Mouse (Mus musculus) adrenal gland, adult 8-10 months (tissue): ENCODE measurements at regions not wholly inside any gene's neighbourhood (a gene's known extent, or its start where the extent isn't known, plus 50 kb on each side); places are given as distances from the start of the nearest gene placed in this dataset.

Source experiments
- DNase-seq: peaks from one replicate; pipeline ENCODE4 v3.0.0; 2022

DNA sequence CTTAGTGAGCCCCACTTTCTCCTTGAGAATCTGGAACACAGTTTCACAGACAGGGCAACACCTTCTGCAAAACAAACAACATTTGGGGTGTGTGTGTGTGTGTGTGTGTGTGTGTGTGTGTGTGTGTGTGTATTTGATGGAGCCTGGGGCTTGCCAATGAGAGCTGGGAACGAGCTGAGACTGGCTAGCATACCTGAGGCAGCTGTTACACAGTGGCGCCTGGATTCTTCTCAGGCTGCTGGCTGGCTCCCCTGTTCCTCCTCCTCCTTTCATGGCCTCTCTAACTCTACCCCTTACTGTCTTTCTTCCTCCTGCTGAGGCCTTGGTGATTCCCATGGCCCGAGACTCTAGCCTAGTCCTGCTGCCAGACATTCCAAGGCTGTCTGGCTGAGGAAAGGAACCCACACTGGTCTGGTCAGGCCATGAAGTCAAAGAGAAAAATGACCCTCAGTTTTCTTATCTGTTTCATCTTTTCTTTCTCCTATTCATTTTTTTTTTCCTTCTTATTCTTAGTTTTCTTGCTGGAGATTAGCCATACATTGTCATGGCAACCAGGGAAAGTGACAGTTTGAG is 79.6 kb upstream of the Sem1 start:
- no peak for DNase-seq

DNA sequence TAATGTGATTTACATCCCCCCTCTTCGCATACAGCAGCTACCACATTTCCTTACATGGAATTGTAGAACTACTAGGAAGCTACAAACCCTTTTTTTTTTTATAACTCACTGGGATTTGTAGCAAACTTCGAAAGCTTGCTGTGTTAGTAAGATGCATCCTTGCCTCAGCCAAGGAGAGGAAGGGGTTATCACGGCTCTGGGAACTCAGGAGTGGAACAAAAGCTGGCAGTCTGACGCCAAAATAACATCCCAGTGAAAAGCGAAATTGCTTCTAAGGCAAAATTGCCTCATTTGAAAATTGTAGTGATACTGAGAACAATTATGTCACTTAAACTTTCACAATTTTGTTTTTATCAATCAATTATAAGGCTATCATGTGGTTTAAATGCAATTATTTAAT is 81.6 kb upstream of the Sem1 start:
- DNase-seq, result no peak

DNA sequence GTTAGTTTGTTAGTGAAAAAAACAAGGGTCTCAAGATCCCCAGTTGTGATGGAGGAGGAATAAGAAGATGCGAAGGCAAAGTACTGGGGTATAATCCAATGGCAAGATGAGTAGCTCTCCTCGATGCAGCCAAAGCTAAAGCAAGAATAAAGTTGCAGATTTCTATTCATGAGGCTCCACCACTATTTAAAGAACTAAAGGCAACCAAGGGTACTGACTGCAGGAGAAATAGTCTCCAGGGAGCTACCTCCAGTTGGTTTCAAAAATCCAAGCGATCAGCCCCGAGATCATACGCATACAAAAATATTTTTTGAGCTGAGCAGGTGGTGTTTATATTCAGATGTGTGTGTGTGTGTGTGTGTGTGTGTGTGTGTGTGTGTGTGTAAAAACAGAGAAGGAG is 88.3 kb upstream of the Sem1 start:
- DNase-seq, result no peak

DNA sequence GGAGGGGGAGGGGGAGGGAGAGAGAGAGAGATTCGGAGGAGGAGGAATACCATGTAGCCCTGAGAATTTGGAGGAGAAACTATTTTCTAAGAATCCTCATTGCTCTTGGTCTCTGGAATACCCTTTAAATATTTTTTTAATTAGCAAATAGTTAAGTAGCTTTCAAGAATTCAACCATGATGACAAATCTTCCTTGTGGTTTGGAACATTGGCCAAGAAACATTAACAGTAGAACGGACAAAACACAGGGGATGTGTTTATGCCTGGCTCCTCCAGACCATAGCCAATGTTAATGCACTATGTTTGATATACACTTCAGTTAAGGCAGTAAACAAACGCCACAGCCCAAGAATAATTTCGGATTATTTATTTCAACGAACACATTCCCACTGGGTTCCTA is 110.8 kb upstream of the Sem1 start:
- no peak for DNase-seq

DNA sequence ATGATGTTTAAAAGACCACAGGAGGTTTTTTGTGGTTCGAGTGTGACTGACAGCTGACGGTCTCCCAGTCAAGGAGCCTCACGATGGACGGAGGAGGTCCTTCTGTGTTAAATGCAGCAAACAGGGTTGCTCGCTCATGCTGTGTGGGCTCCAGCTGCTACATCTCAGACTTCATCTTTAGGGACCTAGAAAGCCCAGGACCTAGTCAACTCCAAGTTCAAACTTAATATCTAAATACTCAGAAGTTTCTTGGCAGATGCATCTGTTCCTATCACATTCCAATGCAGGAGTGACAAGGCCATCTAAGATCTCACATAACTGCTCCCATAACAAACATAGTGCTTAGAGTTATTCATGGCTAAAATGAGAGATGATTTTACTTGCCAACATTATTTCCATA is 111.7 kb upstream of the Sem1 start:
- DNase-seq, result no peak

DNA sequence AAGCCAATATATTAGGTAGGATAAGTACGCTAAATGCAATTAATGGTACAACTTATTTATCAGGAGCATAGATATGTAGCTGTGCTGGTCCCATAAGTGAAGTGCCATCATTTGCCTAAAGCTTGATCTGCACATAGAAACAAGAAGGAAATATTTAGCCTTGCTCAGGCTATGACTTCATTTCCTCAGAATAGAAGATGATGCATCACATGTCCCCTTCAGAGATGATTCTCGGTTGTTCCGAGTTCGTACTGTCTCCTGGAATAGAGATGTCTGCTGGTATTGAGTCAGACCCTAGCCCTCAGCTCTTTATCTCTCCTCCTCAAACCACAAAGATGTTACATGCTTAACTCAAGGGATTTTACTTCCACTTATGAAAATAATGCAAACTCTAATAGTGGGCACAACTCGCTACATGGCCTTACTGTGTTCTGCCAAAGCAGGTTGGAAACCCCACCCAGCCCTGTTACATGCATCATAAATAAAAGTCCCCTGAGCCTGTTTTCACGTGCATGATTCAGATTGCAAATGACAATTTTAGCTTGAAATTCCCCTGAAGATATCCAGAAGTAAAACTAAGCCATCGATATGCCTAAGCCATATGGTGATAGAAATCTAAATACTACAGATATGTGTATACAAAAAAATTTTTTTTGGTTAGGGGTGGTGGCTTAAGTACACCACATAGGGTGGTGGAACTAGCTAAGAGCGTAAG is 113.8 kb upstream of the Sem1 start:
- no peak for DNase-seq

DNA sequence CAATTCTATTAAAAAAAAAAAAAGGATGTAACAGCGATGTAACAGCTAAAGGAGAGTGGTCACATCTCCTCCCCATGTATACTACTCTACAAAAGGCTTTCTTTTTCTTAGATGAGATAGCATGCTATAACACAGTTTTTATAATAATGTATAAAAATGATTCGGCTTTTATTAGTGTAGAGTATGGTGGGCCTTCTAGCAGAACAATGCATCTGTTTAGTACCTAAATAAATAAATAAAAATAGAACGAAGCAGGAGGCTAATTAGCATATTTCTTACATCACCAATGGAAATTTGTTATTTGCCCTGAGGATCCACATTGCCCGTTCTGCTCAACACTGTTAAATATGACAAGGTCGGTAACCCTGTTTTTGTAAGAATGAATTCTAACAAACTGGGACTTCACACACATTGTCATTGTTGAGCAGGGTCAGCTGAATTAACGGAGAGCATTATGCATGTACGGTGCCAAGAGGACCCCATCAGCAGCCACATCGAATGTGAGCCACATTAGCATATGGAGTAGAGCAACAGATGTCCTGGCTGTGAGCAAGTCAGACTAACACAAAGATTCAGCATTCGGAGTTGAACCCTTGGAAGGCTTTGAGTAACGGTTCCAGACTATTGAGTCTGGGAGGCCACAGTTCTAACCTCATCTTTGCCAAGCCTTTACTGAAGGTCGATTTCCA is 117.4 kb upstream of the Sem1 start:
- no peak for DNase-seq

DNA sequence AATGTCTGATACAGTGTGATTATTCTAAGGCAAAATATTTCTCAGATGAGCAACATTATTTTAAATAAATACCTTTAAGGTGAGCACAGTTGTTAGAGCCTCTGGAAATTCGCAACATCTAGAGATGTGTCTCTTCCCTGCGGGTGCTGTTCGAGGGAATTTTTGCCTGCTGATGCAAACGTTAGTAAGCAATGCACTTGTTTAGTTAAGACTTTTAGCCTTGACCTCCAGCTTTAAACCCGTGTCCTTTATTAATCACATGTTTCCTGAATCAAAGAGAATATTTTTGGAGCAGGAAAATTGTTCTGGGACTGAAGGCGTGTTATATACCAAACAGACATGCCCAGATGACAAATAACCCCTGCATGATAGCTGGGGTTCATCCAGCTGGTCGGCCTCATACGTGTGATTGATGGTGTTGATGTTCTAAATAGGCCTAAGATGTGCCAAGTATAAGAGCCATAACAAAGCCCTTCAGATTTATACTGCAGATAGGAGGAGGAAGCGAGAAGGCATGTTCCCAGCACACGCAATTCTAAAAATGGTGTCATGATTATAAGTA is 119.0 kb upstream of the Sem1 start:
- peak; percentile 22 for DNase-seq

DNA sequence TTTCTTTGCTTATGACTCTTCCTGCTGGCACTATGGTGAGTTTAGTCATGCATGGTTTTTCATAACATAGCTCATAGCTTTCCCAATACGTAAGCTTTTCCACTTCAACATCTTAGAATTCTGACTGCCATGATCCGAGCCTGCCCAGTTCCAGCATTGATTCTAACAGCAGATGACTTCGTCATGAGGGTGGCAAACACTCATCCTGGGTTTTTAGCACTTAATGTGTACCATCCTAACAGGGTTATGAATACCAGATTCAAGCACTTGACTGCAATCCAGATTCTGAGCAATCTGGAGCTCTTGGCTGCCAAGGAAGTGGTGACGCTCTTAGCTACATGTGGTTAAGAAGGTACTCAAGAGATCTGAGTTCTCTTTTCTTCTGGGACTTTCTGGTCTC is 128.3 kb upstream of the Sem1 start:
- no peak for DNase-seq

DNA sequence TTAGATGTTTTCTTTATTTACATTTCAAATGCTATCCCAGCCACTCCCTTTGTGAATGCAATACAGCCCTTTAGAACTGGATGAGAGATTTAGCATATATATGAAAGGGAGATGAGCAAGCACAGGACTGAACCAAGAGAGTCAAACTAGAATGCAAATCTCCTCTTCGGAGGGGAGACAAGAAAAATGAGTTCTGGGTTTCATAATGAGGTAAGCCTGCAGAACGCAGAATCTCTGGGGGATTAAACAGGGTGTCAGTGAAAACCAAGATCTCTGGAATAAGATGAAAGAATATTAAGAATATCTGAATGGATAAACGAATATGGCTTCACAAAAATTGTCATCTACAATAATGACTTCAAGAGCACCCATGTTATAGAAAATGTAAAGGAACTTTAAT is 130.6 kb upstream of the Sem1 start:
- no peak for DNase-seq

DNA sequence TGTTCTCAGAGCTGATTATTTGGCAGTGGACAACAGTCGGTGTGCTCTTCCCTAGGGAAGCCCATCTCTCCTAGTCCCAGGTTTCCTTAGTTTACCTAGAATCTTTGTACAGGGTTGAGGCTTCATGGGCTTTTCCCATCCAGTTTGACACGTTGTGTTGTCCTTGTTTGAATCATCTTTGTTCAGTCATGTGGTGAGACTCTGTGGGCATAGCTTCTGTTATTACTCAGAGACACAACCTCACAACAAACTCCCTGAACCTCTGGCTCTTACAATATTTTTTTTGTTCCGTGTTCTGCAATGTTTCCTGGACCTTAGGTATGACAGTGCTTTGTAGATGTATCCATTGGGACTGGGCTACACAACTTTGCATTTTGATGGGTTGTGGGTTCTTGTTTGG is 132.9 kb upstream of the Dlx6 start:
- no peak for DNase-seq

DNA sequence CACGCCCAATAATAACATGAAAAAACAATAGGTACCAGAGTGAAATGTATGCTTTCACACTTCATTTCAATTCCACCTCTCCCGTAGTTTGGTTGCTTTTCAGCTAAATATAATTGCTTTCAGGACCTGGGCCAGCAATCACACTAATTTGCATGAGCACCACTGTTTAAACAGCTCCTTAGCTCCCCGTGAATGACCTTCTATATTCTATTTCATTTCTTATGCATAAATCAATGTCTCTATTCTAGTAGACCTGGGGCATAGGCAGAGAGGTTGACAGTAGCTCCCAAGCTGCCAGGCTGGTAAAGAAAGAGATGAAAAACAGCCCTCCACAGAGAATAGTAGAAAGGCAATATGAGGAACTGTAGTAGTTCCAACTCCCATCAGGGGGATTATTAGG is 117.7 kb upstream of the Dlx6 start:
- DNase-seq, result no peak

DNA sequence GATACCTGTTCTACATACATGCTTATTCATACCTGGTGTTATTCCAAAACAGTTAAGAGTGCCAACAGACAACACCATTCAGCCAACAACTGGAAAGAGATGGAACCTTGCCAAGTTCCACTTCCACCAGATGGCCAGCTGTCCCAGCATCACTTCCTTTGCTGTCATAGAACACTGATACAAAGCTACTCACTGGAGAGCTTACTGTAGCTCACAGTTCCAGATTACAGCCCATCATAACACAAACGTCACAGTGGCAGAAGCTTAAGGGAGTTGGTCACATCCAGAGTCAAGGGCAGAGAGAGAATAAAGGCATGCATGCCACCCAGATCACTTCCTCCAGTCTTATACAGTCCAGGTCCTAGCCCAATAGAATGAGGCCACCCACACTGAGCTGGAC is 84.0 kb upstream of the Dlx6 start:
- DNase-seq, result no peak

DNA sequence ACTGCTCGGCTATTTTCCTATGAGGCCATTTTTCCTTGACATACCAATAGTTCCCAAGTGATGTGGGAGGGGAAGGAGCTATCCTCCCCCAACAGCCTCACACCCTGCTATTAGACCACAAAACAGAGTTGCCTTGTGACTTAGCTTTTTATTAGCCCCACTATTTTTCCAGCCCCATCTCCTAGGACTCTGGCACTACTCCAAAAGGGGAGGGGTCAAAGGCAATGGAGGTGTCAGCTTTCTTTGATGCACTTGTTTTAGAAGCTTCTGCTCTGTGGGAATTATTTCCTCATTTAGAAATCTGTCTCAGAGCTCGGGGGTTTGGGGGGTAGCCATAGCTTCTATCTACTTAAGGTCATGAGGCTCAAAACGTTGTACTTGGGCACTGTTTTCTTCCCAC is 81.6 kb upstream of the Dlx6 start:
- no peak for DNase-seq

DNA sequence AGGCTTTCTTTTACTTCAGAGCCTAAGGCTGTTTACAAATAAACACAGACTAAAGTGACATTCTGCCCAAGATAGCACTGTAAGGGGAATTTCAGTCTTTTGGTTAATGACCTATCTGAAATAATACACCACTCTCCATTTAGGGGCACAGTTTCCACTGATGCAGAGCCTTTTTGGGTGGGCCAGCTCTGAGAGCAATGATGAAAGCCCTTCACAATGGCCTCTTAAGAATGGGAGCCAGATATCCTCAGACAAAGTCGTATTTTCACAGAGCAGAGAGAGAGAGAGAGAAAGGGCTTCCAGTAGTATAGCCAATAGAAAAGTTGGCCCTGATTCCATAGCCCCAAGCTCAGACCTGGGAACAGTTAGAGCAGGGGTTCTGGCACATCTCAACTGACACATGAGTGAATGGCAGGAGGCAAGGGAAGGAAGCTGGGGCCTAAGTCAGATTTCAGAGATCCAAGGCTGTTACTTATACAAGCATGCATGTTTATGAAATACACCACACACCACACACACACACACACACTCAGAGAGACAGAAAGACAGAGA is 77.1 kb upstream of the Dlx6 start:
- DNase-seq, result no peak

DNA sequence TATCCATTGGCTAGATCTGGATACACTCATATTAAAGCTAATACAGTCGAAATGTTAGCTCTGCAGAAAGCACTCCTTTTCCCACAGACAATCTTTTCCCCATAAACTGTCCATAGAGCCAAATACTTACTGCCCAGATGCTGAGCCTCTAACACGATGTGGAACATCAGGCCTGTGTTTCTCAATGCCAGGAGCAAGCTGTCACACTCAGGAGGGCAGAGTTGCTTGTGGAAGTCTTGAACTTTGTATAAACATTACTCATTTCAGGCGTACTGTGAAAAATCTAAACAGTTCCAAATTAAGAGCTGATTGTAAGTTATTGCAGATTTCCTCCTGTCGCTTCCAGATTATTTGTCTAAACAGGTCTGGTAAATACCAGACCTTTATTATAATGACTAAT is 75.6 kb upstream of the Dlx6 start:
- DNase-seq, result no peak

DNA sequence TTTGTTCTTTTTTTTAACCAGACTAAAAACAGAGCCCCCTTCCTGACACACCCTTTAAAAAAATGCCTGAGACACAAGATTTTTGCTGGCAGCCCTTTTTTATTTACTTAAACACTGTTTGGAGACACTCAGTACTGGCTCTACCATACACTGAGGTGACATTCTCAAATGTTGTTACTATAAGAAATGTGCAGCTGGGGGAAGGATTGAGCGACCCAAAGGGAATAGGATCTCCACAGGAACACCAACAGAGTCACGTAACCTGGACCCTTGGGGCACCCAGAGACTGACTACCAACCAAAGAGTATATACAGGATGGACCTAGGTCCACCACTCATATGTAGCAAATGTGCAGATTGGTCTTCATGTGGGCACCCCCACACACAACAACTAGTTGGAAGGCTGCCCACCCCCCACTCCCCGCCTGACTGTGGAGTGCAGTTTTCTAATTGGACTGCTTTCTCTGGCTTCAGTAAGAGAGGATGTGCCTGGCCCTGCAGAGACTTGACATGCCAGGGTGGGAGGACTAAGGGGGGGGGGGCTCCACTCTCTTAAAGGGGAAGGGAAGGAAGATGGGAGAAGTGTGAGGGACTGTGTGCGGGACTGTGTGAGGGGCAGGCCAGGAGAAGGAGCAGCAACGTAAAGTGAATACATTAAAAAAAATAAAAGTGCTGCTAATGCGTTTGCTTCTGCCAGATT is 68.7 kb upstream of the Dlx6 start:
- no peak for DNase-seq

DNA sequence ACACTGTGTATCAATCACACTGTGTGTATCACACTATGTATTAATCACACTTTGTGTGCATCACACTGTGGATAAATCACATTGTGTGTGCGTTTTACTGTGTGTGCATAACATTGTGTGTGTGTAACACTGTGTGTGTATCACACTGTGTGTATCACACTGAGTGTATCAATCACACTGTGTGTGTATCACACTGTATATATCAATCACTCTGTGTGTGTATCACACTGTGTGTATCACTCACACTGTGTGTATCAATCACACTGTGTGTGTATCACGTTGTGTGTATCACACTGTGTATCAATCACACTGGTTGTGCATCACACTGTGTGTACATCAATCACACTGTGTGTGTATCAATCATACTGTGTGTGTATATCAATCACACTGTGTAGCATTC is 62.8 kb upstream of the Dlx6 start:
- no peak for DNase-seq

DNA sequence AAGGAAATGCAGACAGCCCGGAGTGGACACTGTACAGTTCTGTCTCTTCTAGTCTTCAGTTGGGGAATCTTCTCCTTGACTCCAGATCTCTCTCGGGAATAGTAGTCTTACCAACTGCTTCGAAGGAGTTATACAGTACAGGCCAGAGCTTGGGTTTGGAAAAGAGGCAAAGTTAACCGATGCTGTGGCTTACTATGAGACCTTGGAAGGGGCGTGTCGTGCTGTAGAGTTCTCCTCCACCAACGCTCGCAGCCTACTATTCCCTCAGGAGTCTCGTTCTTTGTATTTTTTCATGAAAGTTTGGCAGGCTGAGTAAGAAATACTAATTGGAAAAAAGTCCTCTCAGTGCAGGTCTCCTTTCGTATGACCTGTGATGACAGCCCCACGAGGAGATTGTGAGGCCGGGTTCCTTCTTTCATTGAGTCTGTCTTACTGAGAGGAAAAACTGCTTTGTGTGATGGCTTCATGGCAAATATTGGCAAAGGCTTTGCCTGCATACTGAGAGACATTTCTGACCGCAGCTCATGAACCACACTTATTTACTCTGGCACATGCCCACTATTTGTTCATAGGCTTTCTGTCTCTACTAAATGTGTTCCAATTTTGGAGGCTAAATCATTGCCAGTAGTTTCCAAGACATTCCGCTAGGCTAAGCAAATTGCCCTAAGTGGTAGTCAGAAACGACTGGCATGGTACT is 61.4 kb upstream of the Dlx6 start:
- DNase-seq, result no peak
